Mouse (Mus musculus): ENCODE measurements around the gene Mpg. TPM values are rescaled to one million over a fixed set of nuclear protein-coding genes. Genes with fewer than 3 reads are reported as not detected.

The Mpg gene
- total RNA-seq, 1 experiment from 2014 or later = 14.1 TPM

DNA sequence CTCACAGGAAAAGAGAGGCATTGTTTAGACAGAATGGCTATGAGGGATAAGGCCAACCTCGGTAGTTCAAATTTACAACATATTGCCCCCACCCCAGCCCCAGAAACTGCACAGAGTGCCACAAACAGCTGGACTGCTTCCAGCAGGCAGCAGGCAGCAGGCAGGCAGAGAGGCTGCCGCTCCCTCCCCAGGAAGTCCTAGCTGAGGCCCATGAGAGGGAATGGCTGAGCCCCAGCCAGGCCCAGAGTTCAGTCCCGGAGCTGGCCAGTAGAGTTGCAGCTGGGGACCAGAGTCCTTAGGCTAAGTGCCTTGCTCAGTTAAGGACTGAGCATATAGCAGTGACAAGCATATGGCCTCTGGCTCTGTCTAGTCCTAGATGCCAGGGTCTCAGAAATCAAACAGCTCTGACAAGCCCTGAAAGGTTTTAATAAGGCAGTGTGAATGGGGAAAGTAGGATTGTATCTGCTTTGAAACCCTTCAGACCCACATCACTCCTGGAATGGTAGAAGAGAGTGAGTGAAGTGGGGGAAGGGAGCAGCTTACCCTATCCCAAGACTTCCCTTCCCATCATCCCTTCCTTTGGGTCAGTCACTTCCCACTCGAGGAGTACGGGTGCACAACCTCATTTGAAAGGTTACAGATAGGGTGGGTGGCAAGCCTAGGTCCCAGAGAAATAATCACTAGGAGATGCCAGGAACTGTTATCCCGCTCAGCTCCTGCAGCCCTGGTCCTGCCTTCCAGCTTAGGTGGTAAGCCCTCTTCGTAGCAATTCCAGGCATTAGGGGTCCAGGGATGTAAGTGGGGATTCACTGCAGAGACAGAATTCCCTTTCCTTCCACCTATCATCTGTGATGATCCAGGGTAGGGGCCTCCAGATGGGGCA lies 842 bp upstream of the Mpg start:
- ATAC-seq (ENCODE audit: extremely low read depth, insufficient number of reproducible peaks, low FRiP score, poor library complexity, severe bottlenecking) = no peak

DNA sequence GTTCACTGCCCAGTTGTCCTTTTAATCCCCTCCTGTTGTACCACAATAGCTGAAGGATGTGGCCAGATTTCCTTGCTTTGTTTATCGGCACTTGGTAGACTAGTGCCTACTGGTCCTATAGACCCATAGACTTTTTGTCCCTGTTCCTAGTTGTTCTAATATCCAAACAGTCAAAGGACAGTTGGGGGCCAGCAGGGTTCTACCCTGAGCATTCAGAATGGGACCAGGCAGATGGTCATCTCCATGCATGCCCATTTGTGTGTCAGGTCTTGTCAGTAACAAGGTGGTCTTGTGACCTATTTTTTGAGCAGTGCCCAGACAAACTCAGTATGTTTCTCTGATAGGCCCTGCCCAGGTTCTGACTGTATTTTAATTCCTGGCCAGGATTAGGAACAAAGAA lies 736 bp downstream of the Mpg start:
- ATAC-seq (ENCODE audit: extremely low read depth, insufficient number of reproducible peaks, low FRiP score, poor library complexity, severe bottlenecking) = no peak

DNA sequence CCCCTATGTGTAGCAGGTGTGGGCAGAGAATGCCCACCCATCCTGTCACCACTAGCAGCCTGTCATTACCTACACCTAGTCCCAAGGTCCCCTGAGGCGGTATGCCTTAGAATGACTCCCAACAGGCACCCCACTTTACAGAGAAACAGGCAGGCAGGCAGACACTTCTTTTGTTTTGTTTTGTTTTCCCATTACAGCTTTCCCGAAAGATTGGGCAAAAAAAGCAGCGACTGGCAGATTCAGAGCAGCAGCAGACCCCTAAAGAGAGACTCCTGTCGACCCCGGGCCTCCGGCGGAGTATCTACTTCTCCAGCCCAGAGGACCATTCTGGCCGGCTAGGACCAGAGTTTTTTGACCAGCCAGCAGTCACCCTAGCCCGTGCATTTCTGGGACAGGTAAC lies 1.2 kb downstream of the Mpg start:
- no peak for ATAC-seq (ENCODE audit: extremely low read depth, insufficient number of reproducible peaks, low FRiP score, poor library complexity, severe bottlenecking)

DNA sequence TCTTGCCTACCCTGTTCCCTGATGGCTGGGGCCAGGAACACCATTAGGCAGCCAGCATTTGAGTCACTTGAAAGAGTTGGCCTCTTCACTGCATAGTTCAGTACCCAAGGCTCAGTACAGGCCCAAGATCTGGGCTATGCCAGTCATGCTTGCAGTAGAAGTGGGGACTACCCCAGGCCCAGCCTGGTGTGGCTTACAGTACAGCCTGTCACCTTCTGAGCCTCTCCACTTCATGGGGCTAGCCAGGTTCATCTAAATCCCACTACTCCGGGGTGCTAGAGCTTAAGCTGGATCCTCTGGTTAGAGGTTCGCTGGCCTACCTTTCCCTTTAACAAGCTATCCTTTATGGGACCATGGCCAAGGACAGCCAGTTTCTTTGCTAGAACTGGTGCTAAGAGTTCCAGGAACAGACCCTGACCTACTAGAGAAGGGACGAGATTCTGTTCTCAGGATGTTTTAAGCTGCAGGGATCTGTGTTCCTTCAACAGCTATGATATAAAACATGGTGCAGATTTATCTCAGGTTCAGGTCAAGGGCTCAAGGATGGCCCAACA lies 2.1 kb downstream of the Mpg start:
- no peak for ATAC-seq (ENCODE audit: extremely low read depth, insufficient number of reproducible peaks, low FRiP score, poor library complexity, severe bottlenecking)

DNA sequence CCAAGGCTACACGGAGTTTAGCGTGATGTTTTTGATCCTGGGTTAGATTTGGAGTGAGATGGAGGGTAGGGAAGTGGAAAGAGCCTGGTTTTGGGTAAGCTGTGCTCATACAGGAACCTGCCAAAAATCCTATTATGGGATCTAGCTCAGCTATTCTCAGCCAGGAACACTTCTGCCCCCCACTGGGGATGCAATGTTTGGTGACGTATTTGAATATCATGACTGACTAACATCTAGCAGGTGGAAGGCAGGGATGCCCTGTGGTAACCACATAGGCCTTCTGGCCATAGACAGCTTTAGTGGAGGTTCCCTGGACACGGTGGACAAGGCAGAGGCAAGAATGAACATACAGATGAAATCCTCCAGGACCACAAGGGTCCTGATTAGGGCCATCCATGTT lies 3.9 kb downstream of the Mpg start:
- ATAC-seq (ENCODE audit: extremely low read depth, insufficient number of reproducible peaks, low FRiP score, poor library complexity, severe bottlenecking) = no peak

DNA sequence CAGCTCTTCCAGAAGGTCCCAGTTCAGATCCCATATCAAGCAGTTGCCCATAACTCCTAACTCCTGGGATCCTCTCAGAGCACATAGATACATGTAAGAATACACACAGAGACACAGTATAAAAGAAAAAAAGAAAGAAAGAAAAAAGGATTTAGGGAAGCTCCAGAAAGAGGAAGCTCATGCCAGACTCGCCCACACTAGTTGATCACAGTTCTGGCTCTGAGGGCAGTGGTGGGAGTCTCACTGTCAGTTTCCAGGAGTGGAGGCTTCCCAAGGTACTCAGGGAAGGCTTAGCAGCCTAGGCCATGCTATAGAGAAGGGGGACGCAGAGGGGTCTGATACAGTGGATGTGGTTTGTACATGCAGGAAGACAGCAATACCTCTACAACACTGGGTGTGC lies 4.8 kb downstream of the Mpg start:
- ATAC-seq (ENCODE audit: extremely low read depth, insufficient number of reproducible peaks, low FRiP score, poor library complexity, severe bottlenecking) = no peak

DNA sequence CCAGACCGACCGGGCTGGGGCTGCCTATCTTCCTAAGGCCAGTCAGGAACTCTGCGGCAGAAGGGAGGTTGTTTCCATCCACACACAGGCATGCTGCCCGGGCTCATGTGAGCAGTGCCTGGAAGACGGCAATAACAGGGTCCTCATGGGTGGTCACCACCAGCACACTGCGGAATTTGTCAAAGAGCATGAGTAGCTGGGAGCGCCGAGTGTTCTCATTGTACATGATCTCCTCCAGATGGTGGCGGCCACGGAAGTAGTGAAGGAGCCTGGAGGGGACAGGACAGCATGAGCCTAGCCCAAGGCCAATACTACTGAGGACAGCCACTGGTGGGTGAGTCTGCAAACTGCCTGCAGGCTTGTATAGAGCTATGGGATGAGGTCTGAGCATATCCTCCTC lies 6.5 kb downstream of the Mpg start:
- no peak for ATAC-seq (ENCODE audit: extremely low read depth, insufficient number of reproducible peaks, low FRiP score, poor library complexity, severe bottlenecking)

DNA sequence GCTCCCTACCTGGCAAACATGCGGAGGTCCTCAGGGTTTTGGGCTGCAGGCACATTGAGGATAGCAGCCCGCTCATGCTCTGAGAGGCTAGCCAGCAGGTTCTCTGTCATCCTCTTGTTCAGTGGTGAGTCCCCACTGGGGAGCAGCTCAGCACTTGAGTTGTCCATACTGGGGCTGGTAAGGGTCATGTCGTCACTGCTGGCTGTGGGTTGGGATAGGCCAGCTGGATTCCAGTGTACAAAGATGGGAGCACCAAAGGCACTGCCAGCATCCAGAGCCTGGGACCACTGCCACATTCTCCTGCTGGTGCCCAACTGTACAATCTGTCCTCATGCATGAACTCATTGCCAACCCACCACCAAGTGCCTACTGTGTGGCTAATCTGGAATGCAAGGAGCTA lies 7.6 kb downstream of the Mpg start:
- ATAC-seq (ENCODE audit: extremely low read depth, insufficient number of reproducible peaks, low FRiP score, poor library complexity, severe bottlenecking) = no peak

DNA sequence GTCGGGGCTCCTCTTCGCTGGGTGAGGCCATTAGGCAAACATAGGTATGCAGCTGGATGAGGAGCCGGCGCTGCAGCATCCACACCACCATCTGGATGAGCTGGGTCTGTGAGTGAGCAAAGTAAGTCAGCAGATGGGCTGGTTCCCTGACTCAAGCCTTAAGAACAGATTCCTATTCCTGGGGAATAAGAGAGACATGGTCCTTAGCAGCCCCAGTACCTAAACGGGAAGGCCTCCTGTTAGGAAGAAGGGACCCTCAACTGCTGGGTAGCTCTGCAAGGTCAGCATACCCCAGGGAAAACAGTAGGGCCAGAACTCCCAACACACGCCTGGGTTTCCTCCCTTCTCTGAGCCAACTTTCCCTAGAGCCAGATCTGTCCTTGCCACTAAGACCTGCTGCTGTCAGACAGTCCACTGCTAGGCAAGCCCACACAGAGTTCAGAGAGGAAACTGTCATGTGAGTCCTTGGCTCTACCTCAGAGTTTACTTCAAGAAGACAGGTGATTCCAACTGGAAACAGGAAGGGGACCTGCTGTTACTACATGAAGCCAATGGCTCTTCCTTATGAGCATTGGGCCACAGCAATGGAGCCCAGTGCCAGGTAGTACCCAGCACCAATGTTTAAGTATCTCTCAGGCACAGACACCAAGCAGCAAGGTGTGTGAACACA lies 8.6 kb downstream of the Mpg start:
- no peak for ATAC-seq (ENCODE audit: extremely low read depth, insufficient number of reproducible peaks, low FRiP score, poor library complexity, severe bottlenecking)

DNA sequence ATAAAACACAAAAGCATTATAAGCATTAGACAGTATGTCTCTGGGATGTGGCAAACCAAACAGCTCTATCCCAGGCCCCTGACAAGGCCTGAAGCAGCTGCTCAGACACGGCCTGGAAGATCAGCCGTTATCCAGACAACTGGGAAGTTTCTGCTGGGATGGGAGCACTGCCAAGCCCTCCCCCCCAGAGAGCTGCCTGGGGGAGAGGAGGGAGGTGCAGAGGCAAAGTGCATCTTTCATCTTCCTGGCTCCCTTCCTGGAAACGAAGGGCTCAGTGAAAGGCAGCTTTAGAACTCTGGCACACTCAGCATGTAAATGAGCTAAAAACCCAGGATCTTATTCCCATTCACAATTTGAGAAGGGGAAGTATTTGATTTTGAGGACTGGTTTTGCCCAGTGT lies 9.3 kb downstream of the Mpg start:
- ATAC-seq (ENCODE audit: extremely low read depth, insufficient number of reproducible peaks, low FRiP score, poor library complexity, severe bottlenecking) = no peak

DNA sequence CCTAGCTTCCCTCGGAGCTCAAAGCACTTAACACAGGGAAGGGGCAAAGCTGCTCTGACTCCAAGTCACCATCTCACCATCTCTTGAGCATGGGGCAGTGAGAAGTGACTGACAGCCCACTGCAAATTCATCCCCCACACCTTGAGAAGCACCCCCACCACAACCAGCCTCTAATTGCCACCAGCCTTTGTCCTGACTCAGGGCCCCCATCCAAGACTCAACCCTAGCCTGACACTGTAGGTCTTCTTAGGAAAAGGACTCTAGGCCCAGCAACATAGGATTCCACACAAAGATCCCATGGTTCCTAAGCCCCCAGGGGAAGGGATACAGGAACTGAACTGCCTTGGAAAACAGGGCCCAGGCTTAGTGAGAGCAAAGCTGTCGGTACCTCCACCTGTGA lies 9.8 kb downstream of the Mpg start:
- no peak for ATAC-seq (ENCODE audit: extremely low read depth, insufficient number of reproducible peaks, low FRiP score, poor library complexity, severe bottlenecking)

DNA sequence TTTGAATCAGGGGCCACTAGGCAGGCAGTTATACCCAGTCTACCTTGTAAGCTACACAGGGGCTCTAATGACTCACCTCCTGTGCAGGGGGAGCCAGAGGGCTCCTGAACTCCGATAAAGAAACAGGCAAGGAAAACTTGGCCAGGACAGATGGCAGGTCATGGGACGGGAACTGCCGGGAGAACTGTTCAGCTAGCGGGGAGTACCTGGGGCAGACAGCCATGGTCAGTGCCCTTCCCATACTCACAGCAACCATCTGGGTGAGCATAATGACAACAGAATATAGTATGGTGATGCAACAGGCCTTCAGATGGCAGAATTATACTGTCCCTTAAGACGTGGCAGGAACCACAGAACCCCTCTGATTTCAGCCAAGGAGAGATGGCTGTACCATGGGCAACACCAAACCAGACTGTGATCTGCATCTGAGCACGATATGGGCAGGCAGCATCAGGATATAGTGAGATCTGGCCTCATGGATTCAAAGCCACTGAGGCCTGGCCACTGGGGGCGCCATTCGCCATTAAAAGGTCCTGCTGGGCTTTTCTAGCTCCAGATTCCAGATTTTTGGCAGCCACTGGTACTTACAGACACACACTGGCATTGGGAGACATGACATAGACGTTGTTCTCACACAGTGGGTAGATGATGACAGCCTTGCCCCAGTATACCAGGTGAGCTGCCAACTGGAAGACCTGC lies 10.6 kb downstream of the Mpg start:
- no peak for ATAC-seq (ENCODE audit: extremely low read depth, insufficient number of reproducible peaks, low FRiP score, poor library complexity, severe bottlenecking)

DNA sequence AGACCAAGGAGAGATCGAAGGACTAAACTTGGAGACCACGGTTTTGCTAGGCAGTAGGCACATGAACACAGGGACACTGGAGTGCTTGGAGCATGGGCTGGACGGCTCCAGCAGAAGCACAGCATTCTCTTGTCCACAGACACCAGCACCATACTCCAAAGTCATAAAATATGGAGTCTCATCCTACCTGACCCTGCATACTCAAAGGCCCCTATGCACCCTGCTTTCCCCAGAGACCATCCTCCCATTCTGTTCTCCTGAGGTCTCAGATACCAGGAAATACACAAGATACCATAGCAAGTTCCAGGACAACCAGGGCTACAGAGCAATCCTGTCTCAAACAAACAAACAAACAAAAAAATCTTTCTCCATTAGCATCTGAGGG lies 11.1 kb downstream of the Mpg start:
- ATAC-seq (ENCODE audit: extremely low read depth, insufficient number of reproducible peaks, low FRiP score, poor library complexity, severe bottlenecking) = no peak

DNA sequence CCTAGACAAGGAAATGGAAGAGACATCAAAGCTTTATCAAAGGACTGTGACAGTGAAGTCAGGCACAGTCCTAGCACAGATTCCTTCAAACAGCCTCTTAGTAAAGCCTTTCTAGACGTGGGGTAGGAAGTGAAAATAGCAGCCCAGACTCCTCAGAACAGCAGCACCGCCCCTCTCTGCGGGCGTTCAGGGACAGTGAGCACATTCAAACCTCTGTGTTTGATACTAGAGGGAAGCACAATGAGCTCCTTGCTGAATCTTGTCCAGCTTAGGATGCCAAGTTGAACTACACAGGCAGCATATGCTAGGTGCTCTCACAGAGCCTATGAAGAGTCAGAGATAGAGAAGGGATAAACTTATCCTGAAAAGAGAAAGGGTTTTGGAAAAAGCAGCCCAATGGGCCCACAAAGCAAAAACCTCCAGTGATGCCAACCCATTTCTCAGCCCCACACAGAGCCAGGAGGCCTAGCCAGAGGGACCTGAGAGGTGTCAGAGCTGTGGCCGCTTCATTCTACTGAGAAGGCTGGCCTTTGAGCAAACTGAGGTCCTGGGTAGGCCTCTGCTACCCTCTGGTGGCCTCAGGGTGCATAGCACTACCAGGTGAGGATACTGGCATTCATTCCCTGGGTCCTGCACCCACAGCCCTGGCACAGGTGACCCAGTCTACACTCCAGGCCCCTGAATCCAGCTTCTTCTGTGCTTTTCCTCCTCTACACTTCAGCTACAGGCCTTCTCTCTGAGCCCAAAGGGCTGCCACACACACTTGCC lies 12.0 kb downstream of the Mpg start:
- ATAC-seq (ENCODE audit: extremely low read depth, insufficient number of reproducible peaks, low FRiP score, poor library complexity, severe bottlenecking) = peak; percentile 90

DNA sequence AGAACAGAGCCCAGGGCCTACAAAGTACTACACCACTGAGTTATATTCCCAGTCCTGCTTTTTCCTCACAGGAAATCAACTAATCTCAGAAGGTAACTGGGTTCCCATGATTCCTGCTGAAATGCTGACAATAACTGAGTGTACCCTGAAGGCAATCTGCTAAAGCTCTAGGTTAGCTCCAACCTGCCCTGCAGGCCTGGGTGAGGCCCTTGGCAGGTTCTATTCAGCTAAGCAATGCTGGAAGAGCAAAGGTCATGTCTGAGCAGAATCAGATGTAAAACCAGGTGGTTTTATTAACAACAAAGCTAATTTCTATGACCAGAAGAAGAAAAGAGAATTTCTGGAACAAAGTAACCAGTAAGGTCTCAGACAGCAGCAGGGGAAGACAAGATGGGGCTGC lies 15.1 kb downstream of the Mpg start:
- no peak for ATAC-seq (ENCODE audit: extremely low read depth, insufficient number of reproducible peaks, low FRiP score, poor library complexity, severe bottlenecking)

DNA sequence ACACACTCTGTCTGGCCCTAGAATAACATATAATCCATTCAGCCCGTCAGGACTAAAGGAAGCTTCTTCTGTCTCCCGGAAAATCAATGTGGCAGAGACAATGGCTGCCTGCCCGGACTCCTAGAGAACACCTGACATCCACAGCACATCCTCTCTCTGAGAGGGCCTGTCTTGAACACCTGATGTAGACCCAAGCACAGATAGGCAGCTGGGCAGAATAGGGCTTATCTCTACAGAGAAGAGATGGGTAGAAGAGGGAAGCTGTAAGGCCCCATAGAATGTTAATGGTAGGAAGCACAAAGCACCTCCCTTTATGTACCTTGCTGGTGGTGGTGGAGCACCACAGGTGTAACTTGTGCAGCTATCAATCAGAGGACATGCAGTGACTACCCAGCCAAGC lies 15.9 kb downstream of the Mpg start:
- no peak for ATAC-seq (ENCODE audit: extremely low read depth, insufficient number of reproducible peaks, low FRiP score, poor library complexity, severe bottlenecking)

DNA sequence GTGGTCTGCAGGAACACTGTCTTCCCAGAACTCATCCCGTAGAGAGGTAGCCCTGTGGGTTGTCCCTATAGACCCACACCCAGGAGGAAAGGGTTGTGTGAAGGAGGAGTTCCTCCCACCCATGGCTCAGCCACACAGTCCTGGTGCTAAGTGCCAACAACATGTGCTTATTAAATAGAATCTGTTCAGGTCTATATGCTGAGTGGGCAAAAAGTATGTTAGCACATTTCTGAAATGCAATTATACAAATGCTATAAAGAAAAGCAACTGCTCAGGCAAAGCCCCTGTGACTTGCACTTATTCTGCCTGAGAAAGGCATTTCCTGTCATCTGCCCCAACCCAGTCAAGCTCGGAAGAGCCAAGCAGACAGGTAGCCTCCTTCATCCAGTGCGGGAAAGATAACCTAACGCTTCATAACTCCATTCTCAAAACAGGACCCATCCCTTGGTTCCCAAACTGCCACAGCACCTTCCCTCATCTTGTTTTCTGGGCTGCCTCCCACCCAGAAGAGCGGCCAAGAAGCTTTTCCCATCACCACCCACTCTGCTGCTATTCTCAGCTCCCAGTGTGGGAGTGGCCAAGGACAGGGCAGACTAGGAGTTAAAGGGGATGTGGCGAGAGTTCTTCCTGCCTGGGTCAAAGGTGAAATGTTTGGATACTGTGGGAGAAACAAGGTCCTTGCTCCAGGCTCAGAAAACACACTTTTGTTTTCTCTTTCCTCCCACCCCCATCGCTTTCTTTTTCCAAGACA lies 17.1 kb downstream of the Mpg start:
- ATAC-seq (ENCODE audit: extremely low read depth, insufficient number of reproducible peaks, low FRiP score, poor library complexity, severe bottlenecking) = no peak

DNA sequence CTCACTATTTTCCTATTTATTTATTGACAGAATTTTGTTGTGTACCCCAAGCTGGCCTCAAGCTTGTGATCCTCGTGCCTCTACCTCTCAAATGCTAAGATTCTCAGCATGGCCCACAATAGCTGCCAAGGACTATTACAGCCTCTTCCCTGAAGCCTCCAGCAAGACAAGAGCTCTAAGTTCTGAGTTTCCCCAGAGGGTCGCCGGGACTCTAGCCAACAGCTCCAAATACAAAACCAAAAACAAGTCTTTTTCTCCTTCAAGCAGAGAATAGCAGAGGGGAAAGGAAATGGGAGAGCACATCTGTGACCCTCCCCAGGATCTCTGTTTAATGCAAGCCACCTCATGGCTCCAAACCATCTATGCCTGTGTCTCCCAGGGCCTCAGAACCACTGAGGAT lies 17.8 kb downstream of the Mpg start:
- no peak for ATAC-seq (ENCODE audit: extremely low read depth, insufficient number of reproducible peaks, low FRiP score, poor library complexity, severe bottlenecking)
